Comparison of ENCODE assay signal across 19 mouse cellular contexts in the genomic region with DNA sequence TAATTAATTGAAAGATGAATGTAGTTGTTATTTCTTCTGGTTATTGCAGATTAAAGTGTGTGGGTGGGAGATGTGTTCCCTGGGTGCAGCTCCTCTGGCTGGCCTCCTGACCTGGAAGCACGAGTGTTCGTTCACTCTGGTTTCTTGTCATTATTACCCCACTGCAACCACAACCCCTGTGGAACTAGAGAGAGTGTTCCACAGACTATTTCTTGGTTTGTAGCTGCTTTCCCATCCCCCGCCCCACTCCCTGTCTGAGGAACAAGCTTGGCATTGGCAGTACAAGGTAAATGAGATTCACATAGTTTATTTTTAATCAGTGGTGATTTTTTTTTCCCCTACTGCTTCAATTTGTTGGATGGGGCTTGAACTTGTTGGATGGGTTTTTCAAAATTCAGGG.
"Had no signal": no experiment of that assay in that cellular context is flagged by ENCODE, and none has a peak within 500 bp of the region (broad histone marks: within the 10 kb centered on the region; RNA-seq: fewer than 3 reads in every experiment).

No protein-coding gene starts in this region.

- H3K9me3 ChIP-seq: limb, embryonic 12.5 days; limb, embryonic 15.5 days; lung, embryonic 15.5 days; neural tube, embryonic 12.5 days; neural tube, embryonic 15.5 days; stomach, embryonic 15.5 days had no signal

- H3K4me3 ChIP-seq: limb, embryonic 12.5 days; limb, embryonic 15.5 days; lung, embryonic 15.5 days; neural tube, embryonic 12.5 days; neural tube, embryonic 15.5 days; stomach, embryonic 15.5 days had no signal

- DNase-seq: kidney, adult 9 months; kidney, postnatal 14 days; left cerebral cortex, postnatal 4 days; liver, postnatal 0 days; lung, postnatal 10 days; lung, postnatal 4 days; right cerebral cortex, adult 18-20 months; right cerebral cortex, postnatal 14 days; right cerebral cortex, postnatal 4 days; thymus, postnatal 36 days had no signal

- H3K27ac ChIP-seq: limb, embryonic 12.5 days; limb, embryonic 15.5 days; liver, embryonic 14.5 days; lung, embryonic 15.5 days; neural tube, embryonic 12.5 days; neural tube, embryonic 15.5 days; stomach, embryonic 15.5 days had no signal

- H3K4me1 ChIP-seq: limb, embryonic 12.5 days; limb, embryonic 15.5 days; lung, embryonic 15.5 days; neural tube, embryonic 12.5 days; neural tube, embryonic 15.5 days; stomach, embryonic 15.5 days had no signal

- ATAC-seq: intestine, postnatal 0 days; liver, postnatal 0 days had no signal

- H3K4me2 ChIP-seq: limb, embryonic 12.5 days; limb, embryonic 15.5 days; liver, embryonic 11.5 days; lung, embryonic 15.5 days; neural tube, embryonic 12.5 days; neural tube, embryonic 15.5 days; stomach, embryonic 15.5 days had no signal

- H3K27me3 ChIP-seq: limb, embryonic 12.5 days; limb, embryonic 15.5 days; lung, embryonic 15.5 days; neural tube, embryonic 12.5 days; neural tube, embryonic 15.5 days; stomach, embryonic 15.5 days had no signal

- H3K9ac ChIP-seq: limb, embryonic 12.5 days; limb, embryonic 15.5 days; liver, embryonic 14.5 days; liver, postnatal 0 days; lung, embryonic 15.5 days; neural tube, embryonic 12.5 days; neural tube, embryonic 15.5 days; stomach, embryonic 15.5 days had no signal

- H3K36me3 ChIP-seq: lung, embryonic 15.5 days; neural tube, embryonic 12.5 days; neural tube, embryonic 15.5 days; stomach, embryonic 15.5 days had no signal
